Mouse (Mus musculus): ENCODE results near the gene Arpc3. TPM values are rescaled to one million over a fixed set of nuclear protein-coding genes. Genes with fewer than 3 reads are reported as not detected.

Arpc3 gene
- 217 TPM for polyA plus RNA-seq (2012; fragmentation: generic; extraction: Trizol)

DNA sequence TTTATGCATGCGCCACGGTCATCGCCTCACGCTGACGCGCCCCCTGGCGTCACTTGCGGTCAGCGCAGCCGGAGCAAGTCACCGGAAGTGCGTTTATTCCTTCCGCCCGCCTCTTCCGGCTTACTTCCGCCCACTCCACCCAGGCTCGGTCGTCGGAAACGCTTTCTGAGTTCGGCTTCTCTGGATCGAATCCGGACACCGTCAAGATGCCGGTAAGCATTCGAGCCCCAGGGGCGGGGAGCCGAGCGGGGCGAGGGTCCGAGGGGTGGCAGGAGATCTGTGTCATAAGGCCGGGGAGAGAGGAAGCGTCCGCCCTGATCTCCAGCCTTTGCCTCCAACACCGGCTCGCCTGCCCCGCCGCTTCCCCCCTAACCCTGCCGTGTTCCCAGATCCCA is at the start of gene Arpc3:
Arpc3 (plus strand) TSS at position 93 of the 395 bp plus-strand sequence.
- H3K4me3 ChIP-seq, result peak within 1 kb of the TSS; percentile 68
- TF ChIP-seq POLR2AphosphoS2 (IDR thresholded peaks at IDR 0.05; ENCODE audit: insufficient read length, low read depth) (peak; percentile 69), REST (IDR thresholded peaks at IDR 0.05; ENCODE audit: insufficient read depth, insufficient read length) (no peak), MYOG (IDR thresholded peaks at IDR 0.05; ENCODE audit: control insufficient read depth in 1 of 3, insufficient read depth in 1 of 3, insufficient read length in 2 of 3, low read depth in 2 of 3) (peak in 1 of 3 experiments; percentile 31), MYOD1 (IDR thresholded peaks at IDR 0.05; ENCODE audit: control insufficient read depth in 1 of 3, insufficient read length in 2 of 3, low read depth in 2 of 3) (no peak), SRF (IDR thresholded peaks at IDR 0.05; ENCODE audit: control insufficient read depth, insufficient read length, low read depth) (no peak), USF1 (IDR thresholded peaks at IDR 0.05; ENCODE audit: low read depth) (no peak), POLR2A (IDR thresholded peaks at IDR 0.05; ENCODE audit: insufficient read length, low read depth) (peak; percentile 65), CEBPB (IDR thresholded peaks at IDR 0.05; ENCODE audit: insufficient read depth, poor library complexity, severe bottlenecking) (no peak), TCF3 (IDR thresholded peaks at IDR 0.05; ENCODE audit: insufficient read length, low read depth) (no peak), MAX (IDR thresholded peaks at IDR 0.05; ENCODE audit: low read depth) (peak; percentile 65)

GRCm38 (mm10) chr5:122342874-122343273 is 48.8 kb upstream of the Arpc3 start:
- Histone ChIP-seq H3K4me2 (ENCODE audit: low read depth) (no peak overlapping the region), H3K79me2 (ENCODE audit: control insufficient read depth, insufficient read depth) (no peaks in the 10 kb centered on the region), H3K4me3 (no peak overlapping the region), H3K36me3 (ENCODE audit: control insufficient read depth, insufficient read depth) (no peaks in the 10 kb centered on the region), H3ac (ENCODE audit: control insufficient read depth, insufficient read length) (no peak overlapping the region), H3K27me3 (ENCODE audit: control insufficient read depth, insufficient read depth, insufficient read length) (no peaks in the 10 kb centered on the region)
- TF ChIP-seq SRF (IDR thresholded peaks at IDR 0.05; ENCODE audit: control insufficient read depth, insufficient read length, low read depth) (no peak), E2F4 (IDR thresholded peaks at IDR 0.05; ENCODE audit: insufficient read depth) (no peak), MYOG (IDR thresholded peaks at IDR 0.05; ENCODE audit: control insufficient read depth in 1 of 3, insufficient read depth in 1 of 3, insufficient read length in 2 of 3, low read depth in 2 of 3) (no peak), POLR2A (IDR thresholded peaks at IDR 0.05; ENCODE audit: insufficient read length, low read depth) (no peak), MAX (IDR thresholded peaks at IDR 0.05; ENCODE audit: low read depth) (no peak), USF1 (IDR thresholded peaks at IDR 0.05; ENCODE audit: low read depth) (no peak), MYOD1 (IDR thresholded peaks at IDR 0.05; ENCODE audit: control insufficient read depth in 1 of 3, insufficient read length in 2 of 3, low read depth in 2 of 3) (no peak), REST (IDR thresholded peaks at IDR 0.05; ENCODE audit: insufficient read depth, insufficient read length) (no peak), TCF3 (IDR thresholded peaks at IDR 0.05; ENCODE audit: insufficient read length, low read depth) (no peak), CEBPB (IDR thresholded peaks at IDR 0.05; ENCODE audit: insufficient read depth, poor library complexity, severe bottlenecking) (no peak), TCF12 (IDR thresholded peaks at IDR 0.05; ENCODE audit: insufficient read depth, poor library complexity, severe bottlenecking) (no peak), POLR2AphosphoS2 (IDR thresholded peaks at IDR 0.05; ENCODE audit: insufficient read length, low read depth) (no peak)

More for the DNA sequence above, at the start of gene Arpc3:
- Histone ChIP-seq H3K36me3 (ENCODE audit: control insufficient read depth, insufficient read depth) (no peaks in the 10 kb centered on the region), H3K79me2 (ENCODE audit: control insufficient read depth, insufficient read depth) (peaks cover 18% of the 10 kb centered on the region), H3K27me3 (ENCODE audit: control insufficient read depth, insufficient read depth, insufficient read length) (no peaks in the 10 kb centered on the region), H3K4me2 (ENCODE audit: low read depth) (peak within 1 kb of the TSS; percentile 94), H3ac (ENCODE audit: control insufficient read depth, insufficient read length) (peak within 1 kb of the TSS; percentile 22)

GRCm38 (mm10) chr5:122343768-122344167 is 47.9 kb upstream of the Arpc3 start:
- no peaks in the 10 kb centered on the region for H3K27me3 ChIP-seq (ENCODE audit: control insufficient read depth, insufficient read depth, insufficient read length)
- no peak overlapping the region for H3K4me2 ChIP-seq (ENCODE audit: low read depth)
- no peak overlapping the region for H3ac ChIP-seq (ENCODE audit: control insufficient read depth, insufficient read length)
- TF ChIP-seq CEBPB (IDR thresholded peaks at IDR 0.05; ENCODE audit: insufficient read depth, poor library complexity, severe bottlenecking) (no peak), MAX (IDR thresholded peaks at IDR 0.05; ENCODE audit: low read depth) (no peak)
- H3K36me3 ChIP-seq (ENCODE audit: control insufficient read depth, insufficient read depth), result no peaks in the 10 kb centered on the region
- no peak overlapping the region for H3K4me3 ChIP-seq
- no peaks in the 10 kb centered on the region for H3K79me2 ChIP-seq (ENCODE audit: control insufficient read depth, insufficient read depth)

DNA sequence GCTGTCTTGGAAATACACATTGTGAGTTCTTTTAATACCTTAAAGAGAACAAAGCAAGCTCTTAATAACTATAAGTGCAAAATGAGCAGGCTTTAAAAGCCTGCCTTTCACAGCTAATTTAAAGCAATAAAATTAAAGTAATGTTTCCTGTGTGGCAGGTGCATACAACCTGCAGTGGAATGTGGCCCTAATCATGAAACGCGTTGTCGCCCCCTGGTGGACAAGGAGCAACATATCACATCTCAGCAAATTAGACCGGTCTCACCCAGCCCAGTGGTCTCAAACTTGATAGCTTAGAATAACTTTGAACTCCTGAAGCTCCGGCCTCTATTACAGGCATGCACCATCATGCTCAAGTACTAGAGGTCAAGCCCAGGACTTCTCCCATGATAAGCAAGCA is 47.4 kb upstream of the Arpc3 start:
- TF ChIP-seq TCF3 (IDR thresholded peaks at IDR 0.05; ENCODE audit: insufficient read length, low read depth) (no peak), SRF (IDR thresholded peaks at IDR 0.05; ENCODE audit: control insufficient read depth, insufficient read length, low read depth) (no peak), MAX (IDR thresholded peaks at IDR 0.05; ENCODE audit: low read depth) (no peak), CEBPB (IDR thresholded peaks at IDR 0.05; ENCODE audit: insufficient read depth, poor library complexity, severe bottlenecking) (no peak), TCF12 (IDR thresholded peaks at IDR 0.05; ENCODE audit: insufficient read depth, poor library complexity, severe bottlenecking) (no peak), E2F4 (IDR thresholded peaks at IDR 0.05; ENCODE audit: insufficient read depth) (no peak), POLR2A (IDR thresholded peaks at IDR 0.05; ENCODE audit: insufficient read length, low read depth) (no peak), MYOG (IDR thresholded peaks at IDR 0.05; ENCODE audit: control insufficient read depth in 1 of 3, insufficient read depth in 1 of 3, insufficient read length in 2 of 3, low read depth in 2 of 3) (no peak), USF1 (IDR thresholded peaks at IDR 0.05; ENCODE audit: low read depth) (no peak), POLR2AphosphoS2 (IDR thresholded peaks at IDR 0.05; ENCODE audit: insufficient read length, low read depth) (no peak), MYOD1 (IDR thresholded peaks at IDR 0.05; ENCODE audit: control insufficient read depth in 1 of 3, insufficient read length in 2 of 3, low read depth in 2 of 3) (no peak), REST (IDR thresholded peaks at IDR 0.05; ENCODE audit: insufficient read depth, insufficient read length) (no peak)

DNA sequence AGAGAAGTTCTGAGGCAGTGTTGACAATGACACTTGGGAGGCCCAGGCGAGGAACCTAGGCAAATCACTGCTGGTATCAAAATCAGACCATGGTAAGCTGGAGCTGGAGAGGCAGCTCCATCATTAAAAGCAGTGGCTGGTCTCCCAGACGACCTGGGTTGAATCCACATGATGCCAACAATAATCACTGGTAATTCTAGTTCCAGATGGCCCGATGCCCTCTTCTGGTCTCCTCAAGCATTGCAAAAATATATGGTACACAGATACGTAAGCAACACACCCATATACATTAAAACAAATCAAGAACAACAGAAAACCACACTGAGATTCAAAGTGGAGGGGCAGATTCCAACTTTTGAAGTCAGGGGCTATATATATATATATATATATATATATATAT is 45.9 kb upstream of the Arpc3 start:
- H3K79me2 ChIP-seq (ENCODE audit: control insufficient read depth, insufficient read depth), result no peaks in the 10 kb centered on the region
- TF ChIP-seq MYOG (IDR thresholded peaks at IDR 0.05; ENCODE audit: control insufficient read depth in 1 of 3, insufficient read depth in 1 of 3, insufficient read length in 2 of 3, low read depth in 2 of 3), result no peak
- no peak for TF ChIP-seq SRF (IDR thresholded peaks at IDR 0.05; ENCODE audit: control insufficient read depth, insufficient read length, low read depth)
- no peak for TF ChIP-seq CEBPB (IDR thresholded peaks at IDR 0.05; ENCODE audit: insufficient read depth, poor library complexity, severe bottlenecking)
- TF ChIP-seq MYOD1 (IDR thresholded peaks at IDR 0.05; ENCODE audit: control insufficient read depth in 1 of 3, insufficient read length in 2 of 3, low read depth in 2 of 3), result no peak
- no peak for TF ChIP-seq USF1 (IDR thresholded peaks at IDR 0.05; ENCODE audit: low read depth)
- TF ChIP-seq TCF3 (IDR thresholded peaks at IDR 0.05; ENCODE audit: insufficient read length, low read depth), result no peak
- TF ChIP-seq REST (IDR thresholded peaks at IDR 0.05; ENCODE audit: insufficient read depth, insufficient read length), result no peak
- no peak for TF ChIP-seq POLR2AphosphoS2 (IDR thresholded peaks at IDR 0.05; ENCODE audit: insufficient read length, low read depth)
- no peak for TF ChIP-seq POLR2A (IDR thresholded peaks at IDR 0.05; ENCODE audit: insufficient read length, low read depth)
- TF ChIP-seq MAX (IDR thresholded peaks at IDR 0.05; ENCODE audit: low read depth), result no peak
- TF ChIP-seq TCF12 (IDR thresholded peaks at IDR 0.05; ENCODE audit: insufficient read depth, poor library complexity, severe bottlenecking), result no peak
- H3K4me3 ChIP-seq, result no peak overlapping the region
- H3K27me3 ChIP-seq (ENCODE audit: control insufficient read depth, insufficient read depth, insufficient read length), result peaks cover 4% of the 10 kb centered on the region
- H3K4me2 ChIP-seq (ENCODE audit: low read depth), result no peak overlapping the region
- H3K36me3 ChIP-seq (ENCODE audit: control insufficient read depth, insufficient read depth), result no peaks in the 10 kb centered on the region
- no peak overlapping the region for H3ac ChIP-seq (ENCODE audit: control insufficient read depth, insufficient read length)

More for the DNA sequence above, 47.4 kb upstream of the Arpc3 start:
- Histone ChIP-seq H3K36me3 (ENCODE audit: control insufficient read depth, insufficient read depth) (no peaks in the 10 kb centered on the region), H3K4me2 (ENCODE audit: low read depth) (no peak overlapping the region), H3K4me3 (no peak overlapping the region), H3K79me2 (ENCODE audit: control insufficient read depth, insufficient read depth) (no peaks in the 10 kb centered on the region), H3ac (ENCODE audit: control insufficient read depth, insufficient read length) (no peak overlapping the region), H3K27me3 (ENCODE audit: control insufficient read depth, insufficient read depth, insufficient read length) (no peaks in the 10 kb centered on the region)

Measured in myocyte (in vitro differentiated cells).